Mouse (Mus musculus) C3H10T1/2 (cell line): ENCODE measurements around the gene Peg3. TPM values are rescaled to one million over a fixed set of nuclear protein-coding genes. Genes with fewer than 3 reads are reported as not detected.

ENCODE experiments used
- polyA plus RNA-seq, 2 experiments: library from polyadenylated mRNA; unstranded; fragments of >200 nt; fragmentation: generic; extraction: Trizol; gene quantifications; one replicate each; pipeline ENCODE4 v1.2.1; 2012; ENCODE audit warnings: missing spikeins in 2 of 2

Peg3 gene
- not detected for polyA plus RNA-seq

GRCm38 (mm10) chr7:6730241-6730640 is at the start of gene Peg3, which contains the start of gene Usp29:
Gene Peg3 (minus strand): TSS chr7:6730431.
Gene Usp29 (plus strand): TSS chr7:6730578.

GRCm38 (mm10) chr7:6696241-6697045 is 33.8 kb downstream of the Peg3 start, which contains the start of gene Zim1:
Gene Zim1 (minus strand): TSS chr7:6696450.

Other genes starting within 250 kb of the Peg3 start
- not detected for gene Olfr5, start 243.5 kb downstream of the Peg3 start, polyA plus RNA-seq
- not detected for gene Olfr1347, start 230.7 kb downstream of the Peg3 start, polyA plus RNA-seq
- gene Olfr1348, start 221.7 kb downstream of the Peg3 start, polyA plus RNA-seq = not detected
- under 1 TPM in 1 of 2 experiments, not detected in 1; 0.02 TPM for gene Olfr1349, start 207.5 kb downstream of the Peg3 start, polyA plus RNA-seq
- not detected for gene Olfr1350, start 165.6 kb downstream of the Peg3 start, polyA plus RNA-seq
- not detected for gene Zim1, start 34.0 kb downstream of the Peg3 start, polyA plus RNA-seq
- not detected for gene Usp29, start 147 bp upstream of the Peg3 start, polyA plus RNA-seq